Mouse (Mus musculus): Measurements from ENCODE around the gene D1Pas1. TPM values are rescaled to one million over a fixed set of nuclear protein-coding genes. Genes with fewer than 3 reads are reported as not detected.

The D1Pas1 gene
- polyA plus RNA-seq, 1 experiment from 2014 or later: 0.10 TPM

DNA sequence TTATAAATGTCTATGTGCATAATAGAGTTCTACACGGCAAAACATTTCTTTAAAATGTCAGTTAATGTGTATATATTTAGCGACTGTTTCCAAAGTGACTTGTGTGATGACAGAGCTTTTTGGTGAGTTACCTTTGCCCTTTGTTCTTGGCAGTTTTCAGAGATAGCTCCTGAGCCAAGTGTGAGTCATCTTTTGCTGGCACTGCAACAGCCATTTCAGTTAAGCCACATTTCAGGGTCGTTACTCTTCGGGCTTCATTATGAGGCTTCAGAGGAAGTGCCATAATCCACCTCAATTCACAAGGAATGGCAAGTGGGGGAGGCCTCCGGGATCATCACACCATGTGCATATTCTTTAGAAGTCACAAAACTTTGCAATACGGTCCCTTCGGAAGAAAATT is 52.8 kb downstream of the D1Pas1 start:
- H3K27me3 ChIP-seq: no peaks in the 10 kb centered on the region
- H3K36me3 ChIP-seq: no peaks in the 10 kb centered on the region
- 91% methylated on average over 7 of the region's 7 CpGs for WGBS
- H3K9me3 ChIP-seq (replicated peaks): no peaks in the 10 kb centered on the region
- H3K4me2 ChIP-seq (replicated peaks): no peak overlapping the region
- H3K27ac ChIP-seq: no peak overlapping the region
- H3K9ac ChIP-seq: no peak overlapping the region
- H3K4me3 ChIP-seq: no peak overlapping the region
- H3K4me1 ChIP-seq: no peaks in the 10 kb centered on the region
- no peak for ATAC-seq (ENCODE audit: low FRiP score)

Other genes with a start within 250 kb of the D1Pas1 start
- gene Rrp15, start 218.1 kb upstream of the D1Pas1 start, polyA plus RNA-seq (2016; fragmentation: Nextera tagmentation; extraction: Ambion mirVana): 41.3 and 44.0 TPM in 2 replicates
- 2.0 and 2.8 TPM in 2 replicates for gene Spata17, start 248.0 kb downstream of the D1Pas1 start, polyA plus RNA-seq (2016; fragmentation: Nextera tagmentation; extraction: Ambion mirVana)
- 29.0 and 30.7 TPM in 2 replicates for gene Gpatch2, start 248.1 kb downstream of the D1Pas1 start, polyA plus RNA-seq (2016; fragmentation: Nextera tagmentation; extraction: Ambion mirVana)